Mouse (Mus musculus): ENCODE results near the gene Rpa2. TPM values are rescaled to one million over a fixed set of nuclear protein-coding genes. Genes with fewer than 3 reads are reported as not detected.

Gene Rpa2
- polyA plus RNA-seq, 2 experiments, result 55.6 to 95.7 TPM

DNA sequence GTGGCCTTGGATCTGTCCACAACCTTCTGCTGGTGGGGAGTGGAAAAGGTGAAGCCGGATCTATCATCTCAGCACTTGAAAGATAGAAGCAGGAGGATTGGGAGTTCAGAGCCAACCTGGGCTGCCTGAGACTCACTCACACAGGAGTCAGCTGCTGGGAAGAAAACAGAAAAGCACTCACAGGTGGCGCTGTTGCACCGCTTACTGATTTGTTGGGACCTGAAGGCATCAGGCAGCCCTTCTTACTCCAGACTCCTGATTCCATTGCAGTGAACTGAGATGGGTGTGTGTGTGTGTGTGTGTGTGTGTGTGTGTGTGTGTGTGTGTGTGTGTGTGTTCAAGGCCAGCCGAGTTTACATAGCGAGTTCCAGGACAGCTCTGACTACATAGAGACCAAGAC, 8.6 kb downstream of the Rpa2 start:
- H3K4me2 ChIP-seq (ENCODE audit: low read depth), result no peak overlapping the region
- WGBS (ENCODE audit: insufficient replicate concordance), result 84% methylated on average over 5 of the region's 5 CpGs
- H3K27me3 ChIP-seq (ENCODE audit: control insufficient read depth, insufficient read depth, low read length), result no peaks in the 10 kb centered on the region
- H3K4me1 ChIP-seq (replicated peaks; ENCODE audit: control insufficient read depth in 2 of 2, insufficient read depth in 2 of 2, low read length in 1 of 2), result no peaks in the 10 kb centered on the region
- no peak overlapping the region for H3K4me3 ChIP-seq (ENCODE audit: insufficient read depth in 1 of 2, low read depth in 2 of 2, low read length in 2 of 2)
- H3K9ac ChIP-seq (replicated peaks), result no peak overlapping the region
- peaks cover 80% of the 10 kb centered on the region for H3K36me3 ChIP-seq (replicated peaks; ENCODE audit: control insufficient read depth, insufficient read depth, low read depth)
- H3K9me3 ChIP-seq (ENCODE audit: control insufficient read depth, low read length), result no peaks in the 10 kb centered on the region
- TF ChIP-seq CTCF (IDR thresholded peaks at IDR 0.05; ENCODE audit: low read depth) (peak; percentile 75), EP300 (IDR thresholded peaks at IDR 0.05; ENCODE audit: low read depth) (no peak)
- DNase-seq (ENCODE audit: low read depth in 3 of 3, low spot score in 3 of 3) (no peak), ATAC-seq (ENCODE audit: insufficient read depth) (no peak)
- no peak overlapping the region for H3K27ac ChIP-seq

DNA sequence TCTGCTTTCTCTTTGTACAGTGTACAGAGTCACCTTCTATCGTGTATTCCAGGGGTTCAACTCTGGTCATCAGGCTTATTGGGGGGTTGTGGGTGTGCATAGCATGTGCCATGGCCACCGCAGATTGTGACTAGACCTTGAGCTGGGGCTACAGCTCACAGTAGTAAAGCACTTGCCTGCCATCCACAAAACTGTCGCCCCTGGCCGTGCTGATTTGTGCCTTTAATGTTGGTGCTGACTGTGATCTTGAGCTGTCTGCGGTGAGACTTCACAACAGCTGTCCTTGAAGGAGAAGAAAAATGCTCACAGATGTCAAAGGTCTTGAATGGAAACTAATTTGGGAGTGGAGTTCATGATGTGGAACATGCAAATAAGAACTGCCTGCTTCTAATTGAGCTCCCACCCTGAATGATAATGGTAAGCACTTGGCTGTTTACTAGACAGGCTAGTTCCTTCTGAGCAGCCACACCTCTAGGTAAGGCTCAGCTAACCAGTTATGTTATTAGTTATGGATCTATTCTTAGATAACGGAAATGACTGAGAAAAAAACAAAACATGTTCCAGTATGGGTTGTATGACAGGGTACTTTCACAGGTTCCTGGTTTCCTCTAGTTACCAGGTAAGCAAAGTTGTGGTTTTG, 10.6 kb downstream of the Rpa2 start:
- ATAC-seq (ENCODE audit: insufficient read depth) (no peak), DNase-seq (ENCODE audit: low read depth in 3 of 3, low spot score in 3 of 3) (no peak)
- WGBS (ENCODE audit: insufficient replicate concordance), result 88% methylated on average over 6 of the region's 6 CpGs
- Histone ChIP-seq H3K27me3 (ENCODE audit: control insufficient read depth, insufficient read depth, low read length) (no peaks in the 10 kb centered on the region), H3K36me3 (replicated peaks; ENCODE audit: control insufficient read depth, insufficient read depth, low read depth) (peaks cover 62% of the 10 kb centered on the region), H3K4me3 (ENCODE audit: insufficient read depth in 1 of 2, low read depth in 2 of 2, low read length in 2 of 2) (no peak overlapping the region), H3K4me1 (replicated peaks; ENCODE audit: control insufficient read depth in 2 of 2, insufficient read depth in 2 of 2, low read length in 1 of 2) (no peaks in the 10 kb centered on the region; a peak in 1 of 4 replicates), H3K9me3 (ENCODE audit: control insufficient read depth, low read length) (no peaks in the 10 kb centered on the region), H3K9ac (replicated peaks) (no peak overlapping the region), H3K4me2 (ENCODE audit: low read depth) (no peak overlapping the region), H3K27ac (no peak overlapping the region)
- no peak for TF ChIP-seq CTCF (IDR thresholded peaks at IDR 0.05; ENCODE audit: low read depth)

DNA sequence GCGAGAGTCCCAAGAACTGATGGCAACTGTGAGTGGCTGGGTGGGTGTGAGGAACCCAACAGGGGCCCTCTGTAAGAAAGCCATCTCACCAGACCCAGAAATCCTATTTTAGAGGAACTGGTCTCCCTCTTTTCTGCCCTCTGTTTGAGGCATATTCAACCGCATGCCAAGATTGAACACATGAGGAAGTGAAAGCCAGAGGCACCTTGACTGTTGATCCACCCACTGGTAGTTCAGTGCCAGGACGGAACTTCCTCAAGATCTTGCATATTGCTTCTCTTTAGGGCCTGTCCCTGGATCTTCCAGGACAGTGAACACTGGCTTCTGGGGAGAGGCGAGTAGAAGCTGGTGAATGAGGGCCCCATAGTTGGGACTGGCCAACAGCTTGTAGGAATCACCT, 12.2 kb downstream of the Rpa2 start:
- H3K36me3 ChIP-seq (replicated peaks; ENCODE audit: control insufficient read depth, insufficient read depth, low read depth), result peaks cover 46% of the 10 kb centered on the region
- no peak for ATAC-seq (ENCODE audit: insufficient read depth)
- H3K9me3 ChIP-seq (ENCODE audit: control insufficient read depth, low read length), result no peaks in the 10 kb centered on the region

DNA sequence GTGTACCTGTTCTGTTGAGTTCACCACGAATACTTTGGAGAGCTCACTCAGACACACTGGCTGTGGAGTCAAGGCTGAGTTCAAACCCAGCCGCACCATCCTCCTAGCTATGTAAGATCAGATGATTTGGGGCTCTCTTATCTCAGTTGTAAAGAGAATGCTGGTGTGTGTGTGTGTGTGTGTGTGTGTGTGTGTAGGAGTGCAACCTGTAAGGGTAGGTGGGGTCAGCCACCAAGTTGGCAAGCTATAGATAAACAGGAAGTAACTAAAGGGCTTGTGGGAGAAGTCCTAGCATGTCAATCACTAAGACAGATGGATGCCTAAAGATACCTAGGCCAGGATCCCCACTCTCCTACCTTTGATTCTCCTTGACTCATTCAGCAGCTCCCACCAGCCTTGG, 15.6 kb downstream of the Rpa2 start:
- WGBS (ENCODE audit: insufficient replicate concordance), result 59% methylated on average over 2 of the region's 2 CpGs
- no peak overlapping the region for H3K4me2 ChIP-seq (ENCODE audit: low read depth)
- H3K9me3 ChIP-seq (ENCODE audit: control insufficient read depth, low read length), result no peaks in the 10 kb centered on the region
- H3K27ac ChIP-seq, result no peak overlapping the region
- no peak for TF ChIP-seq CTCF (IDR thresholded peaks at IDR 0.05; ENCODE audit: low read depth)
- TF ChIP-seq EP300 (IDR thresholded peaks at IDR 0.05; ENCODE audit: low read depth), result no peak
- H3K36me3 ChIP-seq (replicated peaks; ENCODE audit: control insufficient read depth, insufficient read depth, low read depth), result peaks cover 12% of the 10 kb centered on the region
- no peak for DNase-seq (ENCODE audit: low read depth in 3 of 3, low spot score in 3 of 3)
- H3K27me3 ChIP-seq (ENCODE audit: control insufficient read depth, insufficient read depth, low read length), result no peaks in the 10 kb centered on the region
- no peak overlapping the region for H3K9ac ChIP-seq (replicated peaks)
- no peak overlapping the region for H3K4me3 ChIP-seq (ENCODE audit: insufficient read depth in 1 of 2, low read depth in 2 of 2, low read length in 2 of 2)
- ATAC-seq (ENCODE audit: insufficient read depth), result no peak
- H3K4me1 ChIP-seq (replicated peaks; ENCODE audit: control insufficient read depth in 2 of 2, insufficient read depth in 2 of 2, low read length in 1 of 2), result no peaks in the 10 kb centered on the region; a peak in 1 of 4 replicates

More for the DNA sequence above, 12.2 kb downstream of the Rpa2 start:
- no peak overlapping the region for H3K9ac ChIP-seq (replicated peaks)
- no peak overlapping the region for H3K4me3 ChIP-seq (ENCODE audit: insufficient read depth in 1 of 2, low read depth in 2 of 2, low read length in 2 of 2)
- H3K4me1 ChIP-seq (replicated peaks; ENCODE audit: control insufficient read depth in 2 of 2, insufficient read depth in 2 of 2, low read length in 1 of 2), result no peaks in the 10 kb centered on the region; a peak in 1 of 4 replicates
- WGBS (ENCODE audit: insufficient replicate concordance), result 76% methylated on average over 4 of the region's 4 CpGs
- H3K27me3 ChIP-seq (ENCODE audit: control insufficient read depth, insufficient read depth, low read length), result no peaks in the 10 kb centered on the region
- no peak overlapping the region for H3K4me2 ChIP-seq (ENCODE audit: low read depth)
- no peak overlapping the region for H3K27ac ChIP-seq
- DNase-seq (ENCODE audit: low read depth in 3 of 3, low spot score in 3 of 3), result no peak
- TF ChIP-seq CTCF (IDR thresholded peaks at IDR 0.05; ENCODE audit: low read depth) (0 out of 2 replicates have a peak, but pooled peaks have one; percentile 4), EP300 (IDR thresholded peaks at IDR 0.05; ENCODE audit: low read depth) (no peak)

DNA sequence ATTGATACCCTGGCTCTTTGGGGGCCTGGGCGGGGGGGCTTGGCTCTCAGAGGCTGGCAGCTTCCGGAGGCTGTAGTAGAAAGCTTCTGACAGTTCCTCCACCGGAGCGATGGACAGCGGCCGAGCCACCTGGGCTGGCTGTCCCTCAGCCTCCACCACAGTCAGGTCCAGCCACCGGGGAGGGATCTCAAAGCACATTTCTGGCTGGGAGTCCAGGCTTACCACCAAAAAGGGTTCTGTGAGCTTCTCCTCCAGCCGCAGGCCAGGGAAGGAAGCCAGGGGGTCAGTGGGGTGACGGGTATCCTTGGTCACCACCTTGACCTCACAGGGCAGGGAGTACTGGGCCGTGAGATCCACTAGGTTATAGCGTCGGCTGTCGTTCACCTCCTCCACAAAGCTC, 17.1 kb downstream of the Rpa2 start:
- Histone ChIP-seq H3K9ac (replicated peaks) (no peak overlapping the region), H3K27ac (no peak overlapping the region), H3K4me3 (ENCODE audit: insufficient read depth in 1 of 2, low read depth in 2 of 2, low read length in 2 of 2) (no peak overlapping the region), H3K4me2 (ENCODE audit: low read depth) (no peak overlapping the region), H3K4me1 (replicated peaks; ENCODE audit: control insufficient read depth in 2 of 2, insufficient read depth in 2 of 2, low read length in 1 of 2) (no peaks in the 10 kb centered on the region; a peak in 1 of 4 replicates), H3K9me3 (ENCODE audit: control insufficient read depth, low read length) (no peaks in the 10 kb centered on the region), H3K27me3 (ENCODE audit: control insufficient read depth, insufficient read depth, low read length) (no peaks in the 10 kb centered on the region), H3K36me3 (replicated peaks; ENCODE audit: control insufficient read depth, insufficient read depth, low read depth) (0 out of 2 replicates have a peak, but pooled peaks cover under 1% of the 10 kb centered on the region)
- no peak for TF ChIP-seq CTCF (IDR thresholded peaks at IDR 0.05; ENCODE audit: low read depth)
- no peak for TF ChIP-seq EP300 (IDR thresholded peaks at IDR 0.05; ENCODE audit: low read depth)
- DNase-seq (ENCODE audit: low read depth in 3 of 3, low spot score in 3 of 3) (no peak), ATAC-seq (ENCODE audit: insufficient read depth) (no peak)
- WGBS (ENCODE audit: insufficient replicate concordance), result 85% methylated on average over 13 of the region's 13 CpGs
